Mouse (Mus musculus): ENCODE results near the gene Wdr54.

Gene Wdr54

GRCm38 (mm10) chr6:83107566-83108400, 48.4 kb downstream of the Wdr54 start:
- peak; percentile 72 for DNase-seq (ENCODE audit: low read depth, low spot score)

GRCm38 (mm10) chr6:83104158-83104557, 52.0 kb downstream of the Wdr54 start:
- DNase-seq (ENCODE audit: low read depth, low spot score), result no peak

GRCm38 (mm10) chr6:83103130-83103650, 53.0 kb downstream of the Wdr54 start:
- DNase-seq (ENCODE audit: low read depth, low spot score), result no peak

GRCm38 (mm10) chr6:83101688-83102556, 54.3 kb downstream of the Wdr54 start:
- DNase-seq (ENCODE audit: low read depth, low spot score), result peak; percentile 72

GRCm38 (mm10) chr6:83101316-83101687, 54.9 kb downstream of the Wdr54 start, which contains the start of the genes Ccdc142 and Gm42688:
Gene Ccdc142, plus strand, starts transcription at chr6:83101601.
Gene Gm42688, plus strand, starts transcription at chr6:83101617.
- peak; percentile 79 for DNase-seq (ENCODE audit: low read depth, low spot score)

Measured in A20 (cell line).